Mouse (Mus musculus): Measurements from ENCODE around the gene Pde3b.
"Not testable (repeated sequence)": the region's sequence is repeated elsewhere in the genome, so short reads cannot be mapped to it uniquely, and the experiment has no call there.

Pde3b gene

GRCm38 (mm10) chr7:114414421-114415335 lies at the start of gene Pde3b:
Pde3b (plus strand) TSS chr7:114415281.
- DNase-seq = peak; percentile 82

GRCm38 (mm10) chr7:114402130-114402529 lies 13.0 kb upstream of the Pde3b start:
- no peak for DNase-seq

GRCm38 (mm10) chr7:114415336-114416020 lies 397 bp downstream of the Pde3b start:
- DNase-seq = peak; percentile 74

GRCm38 (mm10) chr7:114416021-114416845 lies 1.2 kb downstream of the Pde3b start:
- peak; percentile 68 for DNase-seq

GRCm38 (mm10) chr7:114419331-114419730 lies 4.2 kb downstream of the Pde3b start:
- DNase-seq = not testable (repeated sequence)

- DNase-seq = no peak
Observed at GRCm38 (mm10) chr7:114420918-114421317, 5.8 kb downstream of the Pde3b start.

GRCm38 (mm10) chr7:114422224-114422623 lies 7.1 kb downstream of the Pde3b start:
- no peak for DNase-seq

- no peak for DNase-seq
Observed at GRCm38 (mm10) chr7:114429768-114430167, 14.7 kb downstream of the Pde3b start.

GRCm38 (mm10) chr7:114431966-114432365 lies 16.9 kb downstream of the Pde3b start:
- no peak for DNase-seq

- DNase-seq = no peak
Observed at GRCm38 (mm10) chr7:114439726-114440125, 24.6 kb downstream of the Pde3b start.

- no peak for DNase-seq
Observed at GRCm38 (mm10) chr7:114440494-114440893, 25.4 kb downstream of the Pde3b start.

GRCm38 (mm10) chr7:114452876-114453275 lies 37.8 kb downstream of the Pde3b start:
- DNase-seq = no peak

- no peak for DNase-seq
Observed at GRCm38 (mm10) chr7:114453300-114453990, 38.4 kb downstream of the Pde3b start.

GRCm38 (mm10) chr7:114454858-114455257 lies 39.8 kb downstream of the Pde3b start:
- no peak for DNase-seq

- no peak for DNase-seq
Observed at GRCm38 (mm10) chr7:114456904-114457303, 41.8 kb downstream of the Pde3b start.

GRCm38 (mm10) chr7:114459909-114460308 lies 44.8 kb downstream of the Pde3b start:
- no peak for DNase-seq

GRCm38 (mm10) chr7:114461727-114462126 lies 46.6 kb downstream of the Pde3b start:
- DNase-seq = no peak

- no peak for DNase-seq
Observed at GRCm38 (mm10) chr7:114466358-114466757, 51.3 kb downstream of the Pde3b start.

- DNase-seq = no peak
Observed at GRCm38 (mm10) chr7:114472471-114472870, 57.4 kb downstream of the Pde3b start.

GRCm38 (mm10) chr7:114474889-114475288 lies 59.8 kb downstream of the Pde3b start:
- no peak for DNase-seq

GRCm38 (mm10) chr7:114477884-114478283 lies 62.8 kb downstream of the Pde3b start:
- DNase-seq = no peak

GRCm38 (mm10) chr7:114478901-114479300 lies 63.8 kb downstream of the Pde3b start:
- no peak for DNase-seq

All from thymus, postnatal 4 days (tissue).